In the genomic region with DNA sequence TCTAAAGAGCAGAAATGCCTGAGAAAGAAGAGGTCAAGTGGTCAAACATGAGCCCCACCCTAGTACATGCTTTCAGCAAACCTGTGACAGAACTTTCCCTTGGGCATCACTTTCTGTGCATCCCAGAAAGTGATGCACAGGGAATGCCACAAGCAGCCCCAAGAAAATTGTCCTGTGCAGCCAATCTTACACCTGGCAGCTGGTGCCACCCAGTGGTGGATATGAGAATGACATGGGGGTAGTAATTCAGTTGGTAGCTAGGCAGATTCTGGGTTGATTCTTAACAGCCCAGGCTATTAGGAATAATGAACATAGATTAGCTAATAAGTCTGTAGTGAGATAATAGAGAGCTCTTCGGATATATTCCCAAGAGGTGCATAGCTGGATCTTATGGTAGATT, we compare ENCODE assay signal across 8 mouse cellular contexts.
DNase-seq lines count a peak whose midpoint lies in the region; ATAC-seq lines count a peak whose summit lies in the region.

No protein-coding gene starts in this region.

- no peak for ATAC-seq in heart, embryonic 11.5 days (replicated peaks; ENCODE audit: insufficient number of reproducible peaks, low FRiP score, low TSS enrichment)
- no peak for ATAC-seq in embryonic facial prominence, embryonic 11.5 days (replicated peaks; ENCODE audit: insufficient number of reproducible peaks, low FRiP score, low TSS enrichment, low read depth)
- no peak; the same call in 1 of the 2 replicates for ATAC-seq in midbrain, embryonic 14.5 days (ENCODE audit: low FRiP score, low TSS enrichment)

- intact Hi-C loops in heart, postnatal 25 days (cut with DNase I): loop anchor here (1.0 to 10.0 kb wide), 3 partner anchors 44 to 609 kb away; no protein-coding TSS in a partner anchor

- no peak overlapping the region for H3K4me3 ChIP-seq in heart, embryonic 11.5 days (ENCODE audit: low read depth, low read length)
- no peak overlapping the region for H3K4me3 ChIP-seq in embryonic facial prominence, embryonic 11.5 days (ENCODE audit: low read depth, low read length)
- no peak overlapping the region for H3K4me3 ChIP-seq in midbrain, embryonic 14.5 days (replicated peaks; ENCODE audit: low read depth, low read length)

- peaks cover 3% of the 10 kb centered on the region; the same call in 1 of the 2 replicates for H3K4me1 ChIP-seq in heart, embryonic 11.5 days (ENCODE audit: control insufficient read depth, insufficient read depth, low read length)
- H3K4me1 ChIP-seq in embryonic facial prominence, embryonic 11.5 days (ENCODE audit: control insufficient read depth, insufficient read depth, low read length): no peaks in the 10 kb centered on the region
- H3K4me1 ChIP-seq in midbrain, embryonic 14.5 days (ENCODE audit: control insufficient read depth, insufficient read depth, low read length): no peaks in the 10 kb centered on the region

- no peak overlapping the region for H3K4me2 ChIP-seq in heart, embryonic 11.5 days
- H3K4me2 ChIP-seq in embryonic facial prominence, embryonic 11.5 days (ENCODE audit: low read depth, low read length): no peak overlapping the region
- H3K4me2 ChIP-seq in midbrain, embryonic 14.5 days (ENCODE audit: low read length): no peak overlapping the region

- H3K9me3 ChIP-seq in heart, embryonic 11.5 days (replicated peaks; ENCODE audit: control insufficient read depth, low read length): no peaks in the 10 kb centered on the region
- H3K9me3 ChIP-seq in embryonic facial prominence, embryonic 11.5 days (replicated peaks; ENCODE audit: control insufficient read depth, low read length): no peaks in the 10 kb centered on the region
- 0 out of 2 replicates have a peak, but pooled peaks cover 6% of the 10 kb centered on the region for H3K9me3 ChIP-seq in midbrain, embryonic 14.5 days (ENCODE audit: control insufficient read depth, low read length)

- peak; percentile 67 to 88 for DNase-seq in heart, adult 18-20 months
- DNase-seq in adrenal gland, postnatal 4 days (ENCODE audit: low spot score in 2 of 2): peak; percentile 31 to 42
- DNase-seq in embryonic facial prominence, embryonic 11.5 days (ENCODE audit: low spot score): peak; percentile 78
- DNase-seq in heart, postnatal 25 days (ENCODE audit: low spot score): peak; percentile 27
- DNase-seq in left cerebral cortex, adult 11 months (ENCODE audit: low spot score): peak; percentile 57
- DNase-seq in midbrain, embryonic 14.5 days: peak; percentile 80
- peak; percentile 63 for DNase-seq in splenic B cell, adult 2 months (ENCODE audit: low read depth, low spot score)

- WGBS in heart, embryonic 11.5 days (ENCODE audit: insufficient replicate concordance): 17% methylated on average over 1 of the region's 1 CpGs
- WGBS in embryonic facial prominence, embryonic 11.5 days: 11% methylated on average over 1 of the region's 1 CpGs
- WGBS in midbrain, embryonic 14.5 days: 14% methylated on average over 1 of the region's 1 CpGs

- H3K27me3 ChIP-seq in heart, embryonic 11.5 days (ENCODE audit: control insufficient read depth, insufficient read depth, low read length): no peaks in the 10 kb centered on the region
- H3K27me3 ChIP-seq in embryonic facial prominence, embryonic 11.5 days (ENCODE audit: control insufficient read depth, insufficient read depth, low read length): no peaks in the 10 kb centered on the region
- no peaks in the 10 kb centered on the region for H3K27me3 ChIP-seq in midbrain, embryonic 14.5 days (ENCODE audit: control insufficient read depth, insufficient read depth, low read length)
- H3K27me3 ChIP-seq in splenic B cell, adult 2 months (ENCODE audit: control insufficient read depth, insufficient read depth, low read length, poor library complexity, severe bottlenecking): no peaks in the 10 kb centered on the region

- H3K9ac ChIP-seq in heart, embryonic 11.5 days (ENCODE audit: low read depth, low read length): no peak overlapping the region
- no peak overlapping the region for H3K9ac ChIP-seq in embryonic facial prominence, embryonic 11.5 days (replicated peaks; ENCODE audit: low read length)
- H3K9ac ChIP-seq in midbrain, embryonic 14.5 days (replicated peaks; ENCODE audit: low read length): no peak overlapping the region

- H3K27ac ChIP-seq in heart, embryonic 11.5 days (ENCODE audit: low read depth, low read length): no peak overlapping the region
- no peak overlapping the region for H3K27ac ChIP-seq in embryonic facial prominence, embryonic 11.5 days (replicated peaks; ENCODE audit: low read depth, low read length)
- H3K27ac ChIP-seq in midbrain, embryonic 14.5 days (replicated peaks; ENCODE audit: low read depth, low read length): no peak overlapping the region

- no peaks in the 10 kb centered on the region for H3K36me3 ChIP-seq in heart, embryonic 11.5 days (ENCODE audit: control insufficient read depth, insufficient read depth, low read length)
- no peaks in the 10 kb centered on the region for H3K36me3 ChIP-seq in embryonic facial prominence, embryonic 11.5 days (replicated peaks; ENCODE audit: control insufficient read depth, insufficient read depth, low read depth, low read length)
- H3K36me3 ChIP-seq in midbrain, embryonic 14.5 days (ENCODE audit: control insufficient read depth, insufficient read depth, low read length): no peaks in the 10 kb centered on the region
- H3K36me3 ChIP-seq in splenic B cell, adult 2 months (ENCODE audit: control insufficient read depth, insufficient read depth, low read length, poor library complexity, severe bottlenecking): no peaks in the 10 kb centered on the region

Comparison
In these comparisons a context has a peak if more than half of its experiments do, and no peak if none do; other contexts are left out.
1. DNase-seq: peak in every context shown above with its lines; median percentile 80 in midbrain, embryonic 14.5 days; 78 in embryonic facial prominence, embryonic 11.5 days; 78 in heart, adult 18-20 months; 63 in splenic B cell, adult 2 months; 57 in left cerebral cortex, adult 11 months; 36 in adrenal gland, postnatal 4 days; 27 in heart, postnatal 25 days.